Mouse (Mus musculus) olfactory bulb, adult 2 months (tissue): ENCODE data around the gene Lrmp. TPM values are rescaled to one million over a fixed set of nuclear protein-coding genes. Genes with fewer than 3 reads are reported as not detected.

Source experiments
- H3K27ac ChIP-seq: fragments of 200-500 bp; 2 replicates; pipeline ENCODE4 v1.5.1; 2012; ENCODE audit warnings: low read depth, low read length; ENCODE audit not compliant: insufficient read depth
- H3K4me1 ChIP-seq: fragments of 200-500 bp; 2 replicates; pipeline ENCODE4 v1.6.1; 2012; ENCODE audit warnings: low read length; ENCODE audit not compliant: control insufficient read depth, insufficient read depth
- H3K4me3 ChIP-seq: fragments of 200-500 bp; 2 replicates; pipeline ENCODE4 v1.5.1; 2012; ENCODE audit warnings: mild to moderate bottlenecking, low read depth, low read length, moderate library complexity; ENCODE audit not compliant: insufficient read depth
- CTCF ChIP-seq: fragments of 200-500 bp; IDR thresholded peaks from 2 replicates; pipeline ENCODE4 v1.5.1; 2012; ENCODE audit warnings: low read depth, mild to moderate bottlenecking, low read length, moderate library complexity; ENCODE audit not compliant: insufficient read depth
- POLR2A ChIP-seq: fragments of 200-500 bp; IDR thresholded peaks from 2 replicates; pipeline ENCODE4 v1.6.1; 2012; ENCODE audit warnings: mild to moderate bottlenecking, low read depth, low read length, moderate library complexity; ENCODE audit not compliant: insufficient read depth
- WGBS: fragments of 180-500 bp; shearing (Covaris S2); methylation state at CpG from one replicate; pipeline ENCODE4 v1.1.7; 2018; 5-methylcytosine and 5-hydroxymethylcytosine counted together
- polyA plus RNA-seq: library from polyadenylated mRNA; stranded (reverse); fragments of >200 nt; gene quantifications from 2 replicates; pipeline ENCODE4 v1.2.4, GENCODE M21; 2012; ENCODE audit warnings: low replicate concordance; ENCODE audit not compliant: missing spikeins, insufficient read depth, insufficient read length

The Lrmp gene
- polyA plus RNA-seq, 1 experiment = 343 TPM

- no peaks in the 10 kb centered on the region for H3K4me1 ChIP-seq
- H3K4me3 ChIP-seq = no peak overlapping the region
- WGBS = 78% methylated on average over 4 of the region's 4 CpGs
- no peak overlapping the region for H3K27ac ChIP-seq
- TF ChIP-seq CTCF (no peak), POLR2A (no peak)
These were observed 21.0 kb upstream of the Lrmp start for GRCm38 (mm10) chr6:145094431-145094830.

GRCm38 (mm10) chr6:145100923-145101322 is 14.5 kb upstream of the Lrmp start:
- 52% methylated on average over 9 of the region's 9 CpGs for WGBS

GRCm38 (mm10) chr6:145104241-145104939 is 11.1 kb upstream of the Lrmp start:
- WGBS = 78% methylated on average over 10 of the region's 10 CpGs
- TF ChIP-seq CTCF (no peak), POLR2A (no peak)
- H3K4me1 ChIP-seq = no peaks in the 10 kb centered on the region
- no peak overlapping the region for H3K4me3 ChIP-seq
- no peak overlapping the region for H3K27ac ChIP-seq

More at GRCm38 (mm10) chr6:145100923-145101322, 14.5 kb upstream of the Lrmp start:
- Histone ChIP-seq H3K4me3 (no peak overlapping the region), H3K27ac (no peak overlapping the region), H3K4me1 (no peaks in the 10 kb centered on the region)
- TF ChIP-seq POLR2A (no peak), CTCF (no peak)

- Histone ChIP-seq H3K4me3 (no peak overlapping the region), H3K4me1 (no peaks in the 10 kb centered on the region), H3K27ac (no peak overlapping the region)
- no peak for TF ChIP-seq CTCF
- no peak for TF ChIP-seq POLR2A
- 93% methylated on average over 10 of the region's 10 CpGs for WGBS
These were observed 10.0 kb upstream of the Lrmp start for GRCm38 (mm10) chr6:145105439-145105838.

- Histone ChIP-seq H3K4me1 (no peaks in the 10 kb centered on the region), H3K4me3 (no peak overlapping the region), H3K27ac (no peak overlapping the region)
- WGBS = 91% methylated on average over 6 of the region's 6 CpGs
- no peak for TF ChIP-seq CTCF
- TF ChIP-seq POLR2A = no peak
These were observed 9.2 kb upstream of the Lrmp start for GRCm38 (mm10) chr6:145106163-145106842.

- WGBS = 86% methylated on average over 4 of the region's 4 CpGs
- Histone ChIP-seq H3K4me1 (no peaks in the 10 kb centered on the region), H3K27ac (no peak overlapping the region), H3K4me3 (no peak overlapping the region)
- TF ChIP-seq POLR2A (no peak), CTCF (no peak)
These were observed 4.7 kb upstream of the Lrmp start for GRCm38 (mm10) chr6:145110786-145111185.

GRCm38 (mm10) chr6:145112865-145113264 is 2.6 kb upstream of the Lrmp start:
- 68% methylated on average over 6 of the region's 6 CpGs for WGBS
- Histone ChIP-seq H3K4me3 (no peak overlapping the region), H3K4me1 (peaks cover 8% of the 10 kb centered on the region; the same call in 1 of the 2 replicates), H3K27ac (no peak overlapping the region)
- TF ChIP-seq POLR2A (no peak), CTCF (no peak)

GRCm38 (mm10) chr6:145114561-145114960 is 892 bp upstream of the Lrmp start:
- no peak for TF ChIP-seq CTCF
- Histone ChIP-seq H3K4me3 (no peak overlapping the region), H3K27ac (no peak overlapping the region), H3K4me1 (peaks cover 8% of the 10 kb centered on the region; the same call in 1 of the 2 replicates)
- 94% methylated on average over 2 of the region's 2 CpGs for WGBS

GRCm38 (mm10) chr6:145116098-145116672 is 732 bp downstream of the Lrmp start:
- WGBS = 21% methylated on average over 4 of the region's 4 CpGs
- no peak overlapping the region for H3K27ac ChIP-seq
- H3K4me1 ChIP-seq = peaks cover 8% of the 10 kb centered on the region; the same call in 1 of the 2 replicates
- H3K4me3 ChIP-seq = no peak overlapping the region
- TF ChIP-seq POLR2A (no peak), CTCF (no peak)
